Mouse (Mus musculus) midbrain, embryonic 16.5 days (tissue): ENCODE measurements around the gene Fxyd7. TPM values are rescaled to one million over a fixed set of nuclear protein-coding genes. Genes with fewer than 3 reads are reported as not detected.

Experiments used
- ATAC-seq: fragments of 200-750 bp; cut with Nextera tagmentation; 2 replicates; pipeline ENCODE4 v1.8.0; 2017; ENCODE audit warnings: moderate TSS enrichment
- H3K27ac ChIP-seq: fragments of 300-500 bp; sonication (generic); 2 replicates; pipeline ENCODE4 v1.5.1; 2014; ENCODE audit warnings: mild to moderate bottlenecking, low read length, mixed read lengths
- H3K27me3 ChIP-seq: fragments of 300-500 bp; sonication (generic); 2 replicates; pipeline ENCODE4 v1.6.1; 2014; ENCODE audit warnings: low read depth, low read length, mixed read lengths; ENCODE audit not compliant: control insufficient read depth, insufficient read depth
- H3K36me3 ChIP-seq: fragments of 300-500 bp; sonication (generic); 2 replicates; pipeline ENCODE4 v1.6.1; 2014; ENCODE audit warnings: mild to moderate bottlenecking, low read length, moderate library complexity, mixed read lengths; ENCODE audit not compliant: control insufficient read depth, insufficient read depth
- H3K4me1 ChIP-seq: fragments of 300-500 bp; sonication (generic); 2 replicates; pipeline ENCODE4 v1.6.1; 2014; ENCODE audit warnings: mild to moderate bottlenecking, low read length, mixed read lengths; ENCODE audit not compliant: control insufficient read depth, insufficient read depth
- H3K4me2 ChIP-seq: fragments of 300-500 bp; sonication (generic); 2 replicates; pipeline ENCODE4 v1.6.1; 2014; ENCODE audit warnings: mild to moderate bottlenecking, low read length, mixed read lengths
- H3K4me3 ChIP-seq: fragments of 300-500 bp; sonication (generic); 2 replicates; pipeline ENCODE4 v1.5.1; 2014; ENCODE audit warnings: low read depth, mild to moderate bottlenecking, low read length, moderate library complexity, mixed read lengths
- H3K9ac ChIP-seq: fragments of 300-500 bp; sonication (generic); 2 replicates; pipeline ENCODE4 v1.6.1; 2014; ENCODE audit warnings: low read depth, low read length, mixed read lengths
- H3K9me3 ChIP-seq: fragments of 300-500 bp; sonication (generic); replicated peaks from 2 replicates; pipeline ENCODE4 v1.6.1; 2014; ENCODE audit warnings: mild to moderate bottlenecking, low read length, mixed read lengths; ENCODE audit not compliant: control insufficient read depth, poor library complexity, severe bottlenecking
- WGBS: fragments of 180-500 bp; shearing (Covaris S2); extraction: QIAGEN DNeasy Blood & Tissue Kit; methylation state at CpG from one replicate; pipeline ENCODE4 v1.1.7; 2014; 5-methylcytosine and 5-hydroxymethylcytosine counted together
- polyA plus RNA-seq: library from polyadenylated mRNA; unstranded; fragments of >200 nt; fragmentation: Nextera tagmentation; extraction: Ambion mirVana; gene quantifications from 2 replicates; pipeline ENCODE4 v1.2.1, GENCODE M21; 2015

Gene Fxyd7
- polyA plus RNA-seq, 1 experiment from 2014 or later = 270 TPM

- Histone ChIP-seq H3K4me1 (no peaks in the 10 kb centered on the region), H3K4me3 (no peak overlapping the region), H3K27ac (no peak overlapping the region), H3K36me3 (no peaks in the 10 kb centered on the region), H3K27me3 (no peaks in the 10 kb centered on the region), H3K9me3 (no peaks in the 10 kb centered on the region), H3K4me2 (no peak overlapping the region), H3K9ac (no peak overlapping the region)
- ATAC-seq = no peak
- WGBS = 55% methylated on average over 3 of the region's 3 CpGs
Observed at GRCm38 (mm10) chr7:31088206-31088605, 36.9 kb upstream of the Fxyd7 start.

- H3K4me3 ChIP-seq = no peak overlapping the region
- H3K4me1 ChIP-seq = no peaks in the 10 kb centered on the region
- H3K36me3 ChIP-seq = no peaks in the 10 kb centered on the region
- H3K27ac ChIP-seq = no peak overlapping the region
- H3K9me3 ChIP-seq = no peaks in the 10 kb centered on the region
- no peak overlapping the region for H3K4me2 ChIP-seq
- ATAC-seq = no peak
- H3K27me3 ChIP-seq = no peaks in the 10 kb centered on the region
- 83% methylated on average over 2 of the region's 2 CpGs for WGBS
- no peak overlapping the region for H3K9ac ChIP-seq
Observed at GRCm38 (mm10) chr7:31087262-31087661, 36.0 kb upstream of the Fxyd7 start.

- no peak overlapping the region for H3K4me3 ChIP-seq
- no peak overlapping the region for H3K9ac ChIP-seq
- H3K4me1 ChIP-seq = no peaks in the 10 kb centered on the region
- 95% methylated on average over 9 of the region's 9 CpGs for WGBS
- H3K27me3 ChIP-seq = no peaks in the 10 kb centered on the region
- no peaks in the 10 kb centered on the region for H3K36me3 ChIP-seq
- H3K27ac ChIP-seq = no peak overlapping the region
- no peak overlapping the region for H3K4me2 ChIP-seq
- no peak for ATAC-seq
- H3K9me3 ChIP-seq = no peaks in the 10 kb centered on the region
Observed at GRCm38 (mm10) chr7:31086175-31086755, 35.0 kb upstream of the Fxyd7 start.

- H3K4me3 ChIP-seq = no peak overlapping the region
- no peaks in the 10 kb centered on the region for H3K4me1 ChIP-seq
- no peaks in the 10 kb centered on the region for H3K9me3 ChIP-seq
- H3K36me3 ChIP-seq = no peaks in the 10 kb centered on the region
- no peak overlapping the region for H3K27ac ChIP-seq
- ATAC-seq = no peak
- H3K4me2 ChIP-seq = no peak overlapping the region
- no peaks in the 10 kb centered on the region for H3K27me3 ChIP-seq
- WGBS = 20% methylated on average over 3 of the region's 3 CpGs
- no peak overlapping the region for H3K9ac ChIP-seq
Observed at GRCm38 (mm10) chr7:31085171-31085570, 33.9 kb upstream of the Fxyd7 start.

- Histone ChIP-seq H3K36me3 (no peaks in the 10 kb centered on the region), H3K27ac (no peak overlapping the region), H3K4me2 (no peak overlapping the region), H3K9me3 (no peaks in the 10 kb centered on the region), H3K4me3 (no peak overlapping the region), H3K9ac (no peak overlapping the region), H3K27me3 (no peaks in the 10 kb centered on the region), H3K4me1 (no peaks in the 10 kb centered on the region)
- no peak for ATAC-seq
- 50% methylated on average over 9 of the region's 9 CpGs for WGBS
Observed at GRCm38 (mm10) chr7:31084140-31084539, 32.9 kb upstream of the Fxyd7 start.

- ATAC-seq = no peak
- no peak overlapping the region for H3K27ac ChIP-seq
- H3K4me1 ChIP-seq = no peaks in the 10 kb centered on the region
- H3K9me3 ChIP-seq = no peaks in the 10 kb centered on the region
- 57% methylated on average over 14 of the region's 14 CpGs for WGBS
- no peak overlapping the region for H3K4me2 ChIP-seq
- no peaks in the 10 kb centered on the region for H3K36me3 ChIP-seq
- no peak overlapping the region for H3K9ac ChIP-seq
- H3K27me3 ChIP-seq = no peaks in the 10 kb centered on the region
- H3K4me3 ChIP-seq = no peak overlapping the region
Observed at GRCm38 (mm10) chr7:31082831-31083588, 31.7 kb upstream of the Fxyd7 start.

GRCm38 (mm10) chr7:31082106-31082505 is 30.8 kb upstream of the Fxyd7 start:
- H3K36me3 ChIP-seq = no peaks in the 10 kb centered on the region
- no peak overlapping the region for H3K9ac ChIP-seq
- H3K4me1 ChIP-seq = no peaks in the 10 kb centered on the region
- no peak overlapping the region for H3K4me2 ChIP-seq
- no peak for ATAC-seq
- H3K4me3 ChIP-seq = no peak overlapping the region
- H3K27me3 ChIP-seq = no peaks in the 10 kb centered on the region
- H3K27ac ChIP-seq = no peak overlapping the region
- H3K9me3 ChIP-seq = no peaks in the 10 kb centered on the region

GRCm38 (mm10) chr7:31081106-31081505 is 29.8 kb upstream of the Fxyd7 start:
- no peak overlapping the region for H3K27ac ChIP-seq
- 38% methylated on average over 1 of the region's 1 CpGs for WGBS
- no peak for ATAC-seq
- H3K4me2 ChIP-seq = no peak overlapping the region
- no peaks in the 10 kb centered on the region for H3K4me1 ChIP-seq
- H3K9me3 ChIP-seq = no peaks in the 10 kb centered on the region
- H3K36me3 ChIP-seq = no peaks in the 10 kb centered on the region
- H3K4me3 ChIP-seq = no peak overlapping the region
- no peak overlapping the region for H3K9ac ChIP-seq
- no peaks in the 10 kb centered on the region for H3K27me3 ChIP-seq

GRCm38 (mm10) chr7:31080611-31081010 is 29.3 kb upstream of the Fxyd7 start:
- Histone ChIP-seq H3K27me3 (no peaks in the 10 kb centered on the region), H3K9me3 (no peaks in the 10 kb centered on the region), H3K4me2 (no peak overlapping the region), H3K27ac (no peak overlapping the region), H3K4me3 (no peak overlapping the region), H3K36me3 (no peaks in the 10 kb centered on the region), H3K4me1 (no peaks in the 10 kb centered on the region), H3K9ac (no peak overlapping the region)
- 31% methylated on average over 3 of the region's 3 CpGs for WGBS
- ATAC-seq = no peak
